Mouse (Mus musculus): ENCODE results near the gene Rab10. TPM values are rescaled to one million over a fixed set of nuclear protein-coding genes. Genes with fewer than 3 reads are reported as not detected.

Gene Rab10
- polyA plus RNA-seq, 1 experiment from 2014 or later, result 176 TPM

DNA sequence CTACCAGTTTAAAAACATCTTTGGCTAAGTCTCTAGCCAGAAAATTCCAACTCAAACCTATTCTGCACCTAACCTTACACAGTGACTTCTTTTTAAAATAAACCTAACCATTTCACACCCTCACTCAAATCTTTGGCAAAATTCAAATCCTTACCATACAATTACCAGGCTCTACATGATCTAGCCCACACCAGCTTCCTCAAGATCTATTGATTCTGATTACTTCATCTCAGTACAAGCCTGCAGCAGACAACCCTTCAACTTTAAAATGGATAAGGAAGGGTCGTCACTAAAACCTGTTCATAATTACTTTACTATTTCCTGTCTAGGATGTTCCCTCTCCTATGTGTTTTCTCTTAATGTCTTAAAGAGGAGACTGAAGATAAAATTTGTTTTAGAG is 23.9 kb downstream of the Rab10 start:
- Histone ChIP-seq H3K4me3 (replicated peaks; ENCODE audit: low read depth, low read length) (no peak overlapping the region), H3K4me2 (ENCODE audit: low read length) (no peak overlapping the region), H3K9me3 (ENCODE audit: control insufficient read depth, low read length) (peaks cover 18% of the 10 kb centered on the region), H3K9ac (replicated peaks; ENCODE audit: low read length) (no peak overlapping the region), H3K27me3 (ENCODE audit: control insufficient read depth, insufficient read depth, low read length) (no peaks in the 10 kb centered on the region), H3K27ac (replicated peaks; ENCODE audit: low read depth, low read length) (no peak overlapping the region), H3K4me1 (ENCODE audit: control insufficient read depth, insufficient read depth, low read length) (no peaks in the 10 kb centered on the region), H3K36me3 (ENCODE audit: control insufficient read depth, insufficient read depth, low read length) (peaks cover 4% of the 10 kb centered on the region)
- ATAC-seq (ENCODE audit: low FRiP score, low TSS enrichment) (no peak), DNase-seq (no peak)
- WGBS, result 82% methylated on average over 1 of the region's 1 CpGs

DNA sequence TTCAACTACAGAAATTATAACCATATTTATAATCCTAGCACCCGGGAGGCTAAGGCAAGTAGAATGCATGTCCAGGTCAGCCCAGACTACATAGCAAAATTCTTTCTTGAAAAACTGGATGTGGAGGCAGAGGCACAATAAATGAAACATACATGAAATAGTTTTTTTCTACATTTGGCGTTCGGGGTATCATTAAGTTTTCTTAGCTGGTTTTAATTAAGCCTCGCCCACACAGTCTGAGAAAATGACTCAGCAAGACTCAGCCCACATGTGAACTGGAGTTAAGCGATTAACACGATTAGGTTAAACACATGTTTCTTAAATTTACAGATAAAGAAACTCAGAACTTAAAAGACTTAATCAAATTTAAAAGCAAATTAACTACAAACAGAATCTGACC is 24.4 kb downstream of the Rab10 start:
- H3K27ac ChIP-seq (replicated peaks; ENCODE audit: low read depth, low read length), result no peak overlapping the region
- no peaks in the 10 kb centered on the region for H3K36me3 ChIP-seq (ENCODE audit: control insufficient read depth, insufficient read depth, low read length)
- no peak for DNase-seq
- H3K4me1 ChIP-seq (ENCODE audit: control insufficient read depth, insufficient read depth, low read length), result no peaks in the 10 kb centered on the region
- ATAC-seq (ENCODE audit: low FRiP score, low TSS enrichment), result no peak
- no peak overlapping the region for H3K9ac ChIP-seq (replicated peaks; ENCODE audit: low read length)
- H3K9me3 ChIP-seq (ENCODE audit: control insufficient read depth, low read length), result peaks cover 18% of the 10 kb centered on the region
- no peak overlapping the region for H3K4me3 ChIP-seq (replicated peaks; ENCODE audit: low read depth, low read length)
- 96% methylated on average over 6 of the region's 6 CpGs for WGBS
- H3K4me2 ChIP-seq (ENCODE audit: low read length), result no peak overlapping the region
- no peaks in the 10 kb centered on the region for H3K27me3 ChIP-seq (ENCODE audit: control insufficient read depth, insufficient read depth, low read length)

DNA sequence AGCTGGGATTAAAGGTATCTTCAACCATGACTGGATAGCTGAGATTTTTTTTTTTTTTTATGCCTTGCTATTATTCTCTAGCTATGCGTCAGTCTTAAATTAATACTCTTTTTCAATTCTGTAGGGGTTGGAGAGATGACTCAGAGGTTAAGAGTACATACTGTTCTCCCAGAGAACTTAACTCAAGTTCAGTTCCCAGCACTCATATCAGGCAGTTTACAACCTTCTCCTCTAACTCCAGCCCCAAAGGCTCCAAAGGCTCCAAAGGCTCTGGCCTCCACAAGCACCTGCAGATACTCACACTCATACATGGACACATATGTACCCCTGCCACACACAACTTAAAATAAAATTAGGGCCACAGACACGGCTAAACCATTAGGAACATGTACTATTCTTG is 25.3 kb downstream of the Rab10 start:
- no peak for DNase-seq
- H3K27me3 ChIP-seq (ENCODE audit: control insufficient read depth, insufficient read depth, low read length), result no peaks in the 10 kb centered on the region
- WGBS, result 91% methylated on average over 2 of the region's 2 CpGs
- no peak overlapping the region for H3K9ac ChIP-seq (replicated peaks; ENCODE audit: low read length)
- ATAC-seq (ENCODE audit: low FRiP score, low TSS enrichment), result no peak
- H3K4me2 ChIP-seq (ENCODE audit: low read length), result no peak overlapping the region
- no peaks in the 10 kb centered on the region for H3K4me1 ChIP-seq (ENCODE audit: control insufficient read depth, insufficient read depth, low read length)
- H3K9me3 ChIP-seq (ENCODE audit: control insufficient read depth, low read length), result peaks cover 18% of the 10 kb centered on the region
- H3K27ac ChIP-seq (replicated peaks; ENCODE audit: low read depth, low read length), result no peak overlapping the region
- no peak overlapping the region for H3K4me3 ChIP-seq (replicated peaks; ENCODE audit: low read depth, low read length)
- no peaks in the 10 kb centered on the region for H3K36me3 ChIP-seq (ENCODE audit: control insufficient read depth, insufficient read depth, low read length)

DNA sequence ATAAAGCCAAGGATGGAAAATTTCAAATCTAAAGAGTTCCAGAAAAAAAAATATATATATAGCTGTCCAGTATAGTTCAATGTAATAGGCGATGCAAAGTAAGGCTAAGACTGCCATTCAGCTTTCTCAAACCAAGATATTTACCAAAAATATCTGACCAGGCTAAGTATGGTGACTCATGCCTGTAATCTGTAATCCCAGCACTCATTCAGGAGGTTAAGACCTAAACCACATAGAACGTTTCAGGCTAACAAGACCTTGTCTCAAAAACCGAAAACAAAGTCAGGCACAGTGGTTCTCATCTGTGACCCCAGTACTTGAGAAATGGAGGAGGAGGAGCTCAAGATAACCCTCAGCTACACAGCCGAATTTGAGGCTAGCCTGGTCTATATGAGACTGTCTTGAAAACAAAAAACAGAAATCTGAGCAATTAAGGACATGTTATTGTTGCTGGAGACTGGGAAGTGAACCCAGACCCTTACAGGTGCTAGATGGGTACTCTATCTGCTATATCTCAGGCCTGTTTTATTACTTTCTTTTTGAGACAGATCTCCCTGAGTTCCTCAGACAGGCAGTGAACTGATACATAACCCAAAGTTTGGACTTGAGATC is 25.8 kb downstream of the Rab10 start:
- no peak overlapping the region for H3K9ac ChIP-seq (replicated peaks; ENCODE audit: low read length)
- DNase-seq, result no peak

DNA sequence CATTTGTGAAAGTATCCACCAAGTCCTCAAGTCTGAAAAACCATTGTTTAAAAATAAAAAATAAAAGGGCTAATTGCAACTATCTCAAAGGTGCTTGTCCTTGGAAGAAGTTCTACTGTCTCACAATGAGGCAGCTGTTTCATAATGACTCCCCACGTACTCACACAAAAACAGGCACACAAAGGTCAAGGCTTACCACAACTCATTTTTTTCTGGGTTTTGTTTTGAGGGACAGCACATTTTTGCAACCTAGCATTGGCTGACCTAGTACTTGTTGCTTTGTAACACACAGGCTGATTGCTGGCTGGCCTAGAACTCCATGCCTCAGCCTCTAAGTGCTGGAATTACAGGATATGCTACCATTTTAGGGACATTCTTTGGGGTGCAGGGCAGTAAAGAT is 26.8 kb downstream of the Rab10 start:
- 93% methylated on average over 1 of the region's 1 CpGs for WGBS
- no peak for ATAC-seq (ENCODE audit: low FRiP score, low TSS enrichment)
- no peak overlapping the region for H3K4me3 ChIP-seq (replicated peaks; ENCODE audit: low read depth, low read length)

More for the DNA sequence above, 25.8 kb downstream of the Rab10 start:
- Histone ChIP-seq H3K4me3 (replicated peaks; ENCODE audit: low read depth, low read length) (no peak overlapping the region), H3K4me2 (ENCODE audit: low read length) (no peak overlapping the region), H3K36me3 (ENCODE audit: control insufficient read depth, insufficient read depth, low read length) (no peaks in the 10 kb centered on the region), H3K4me1 (ENCODE audit: control insufficient read depth, insufficient read depth, low read length) (no peaks in the 10 kb centered on the region), H3K27me3 (ENCODE audit: control insufficient read depth, insufficient read depth, low read length) (no peaks in the 10 kb centered on the region), H3K9me3 (ENCODE audit: control insufficient read depth, low read length) (peaks cover 18% of the 10 kb centered on the region), H3K27ac (replicated peaks; ENCODE audit: low read depth, low read length) (no peak overlapping the region)
- no peak for ATAC-seq (ENCODE audit: low FRiP score, low TSS enrichment)
- 97% methylated on average over 4 of the region's 4 CpGs for WGBS

DNA sequence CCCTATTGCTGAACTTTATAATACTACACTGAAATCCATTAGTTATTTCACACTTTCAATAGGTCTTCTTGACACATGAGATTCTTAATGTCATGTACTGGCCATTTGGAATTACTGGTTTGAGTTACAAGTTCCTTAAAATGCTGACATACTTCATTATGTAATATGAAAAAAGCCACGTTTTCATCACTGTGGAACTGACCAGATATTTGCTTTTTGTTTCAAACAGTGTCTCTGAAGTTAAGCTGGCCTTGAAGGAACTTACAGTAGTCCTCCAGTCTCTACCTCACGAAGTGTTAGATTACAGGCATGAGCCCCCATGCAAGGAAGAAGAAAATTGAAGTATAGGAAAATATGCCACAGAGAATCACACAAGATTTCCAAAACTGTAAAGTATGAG is 27.2 kb downstream of the Rab10 start:
- H3K9ac ChIP-seq (replicated peaks; ENCODE audit: low read length), result no peak overlapping the region
- ATAC-seq (ENCODE audit: low FRiP score, low TSS enrichment) (no peak), DNase-seq (no peak)
- no peaks in the 10 kb centered on the region for H3K4me1 ChIP-seq (ENCODE audit: control insufficient read depth, insufficient read depth, low read length)
- WGBS, result 95% methylated on average over 2 of the region's 2 CpGs
- no peak overlapping the region for H3K4me2 ChIP-seq (ENCODE audit: low read length)
- no peaks in the 10 kb centered on the region for H3K27me3 ChIP-seq (ENCODE audit: control insufficient read depth, insufficient read depth, low read length)
- H3K4me3 ChIP-seq (replicated peaks; ENCODE audit: low read depth, low read length), result no peak overlapping the region
- no peak overlapping the region for H3K27ac ChIP-seq (replicated peaks; ENCODE audit: low read depth, low read length)
- H3K9me3 ChIP-seq (ENCODE audit: control insufficient read depth, low read length), result peaks cover 8% of the 10 kb centered on the region
- H3K36me3 ChIP-seq (ENCODE audit: control insufficient read depth, insufficient read depth, low read length), result no peaks in the 10 kb centered on the region

More for the DNA sequence above, 26.8 kb downstream of the Rab10 start:
- H3K27me3 ChIP-seq (ENCODE audit: control insufficient read depth, insufficient read depth, low read length), result no peaks in the 10 kb centered on the region
- no peak overlapping the region for H3K27ac ChIP-seq (replicated peaks; ENCODE audit: low read depth, low read length)
- H3K9ac ChIP-seq (replicated peaks; ENCODE audit: low read length), result no peak overlapping the region
- no peak overlapping the region for H3K4me2 ChIP-seq (ENCODE audit: low read length)
- no peaks in the 10 kb centered on the region for H3K36me3 ChIP-seq (ENCODE audit: control insufficient read depth, insufficient read depth, low read length)
- no peak for DNase-seq
- H3K4me1 ChIP-seq (ENCODE audit: control insufficient read depth, insufficient read depth, low read length), result no peaks in the 10 kb centered on the region
- H3K9me3 ChIP-seq (ENCODE audit: control insufficient read depth, low read length), result peaks cover 9% of the 10 kb centered on the region

DNA sequence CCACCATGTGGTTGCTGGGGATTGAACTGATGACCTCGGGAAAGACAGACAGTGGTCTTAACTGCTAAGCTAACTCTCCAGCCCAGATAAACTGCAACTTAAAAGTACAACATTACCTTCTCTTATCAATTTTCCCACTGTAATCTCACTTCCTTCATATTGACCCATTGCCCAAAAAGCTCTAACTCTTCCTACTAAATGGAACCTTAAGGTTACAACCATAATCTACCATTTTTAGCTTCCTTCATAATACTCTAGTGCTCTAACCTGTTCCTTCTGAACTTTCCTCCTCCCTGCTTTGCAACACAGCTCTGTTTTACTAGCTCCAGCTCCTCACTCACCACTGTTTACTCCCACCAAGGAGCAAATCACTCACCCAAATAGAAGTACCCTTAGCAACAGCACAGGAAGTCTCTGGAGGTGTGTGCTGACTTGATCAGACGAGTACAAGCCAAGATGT is 30.9 kb downstream of the Rab10 start:
- Histone ChIP-seq H3K36me3 (ENCODE audit: control insufficient read depth, insufficient read depth, low read length) (no peaks in the 10 kb centered on the region), H3K27me3 (ENCODE audit: control insufficient read depth, insufficient read depth, low read length) (no peaks in the 10 kb centered on the region), H3K4me2 (ENCODE audit: low read length) (no peak overlapping the region), H3K9ac (replicated peaks; ENCODE audit: low read length) (no peak overlapping the region), H3K4me3 (replicated peaks; ENCODE audit: low read depth, low read length) (no peak overlapping the region), H3K4me1 (ENCODE audit: control insufficient read depth, insufficient read depth, low read length) (no peaks in the 10 kb centered on the region), H3K27ac (replicated peaks; ENCODE audit: low read depth, low read length) (no peak overlapping the region), H3K9me3 (ENCODE audit: control insufficient read depth, low read length) (peaks cover 2% of the 10 kb centered on the region; the same call in 1 of the 2 replicates)
- no peak for ATAC-seq (ENCODE audit: low FRiP score, low TSS enrichment)
- DNase-seq, result no peak
- 93% methylated on average over 2 of the region's 2 CpGs for WGBS

DNA sequence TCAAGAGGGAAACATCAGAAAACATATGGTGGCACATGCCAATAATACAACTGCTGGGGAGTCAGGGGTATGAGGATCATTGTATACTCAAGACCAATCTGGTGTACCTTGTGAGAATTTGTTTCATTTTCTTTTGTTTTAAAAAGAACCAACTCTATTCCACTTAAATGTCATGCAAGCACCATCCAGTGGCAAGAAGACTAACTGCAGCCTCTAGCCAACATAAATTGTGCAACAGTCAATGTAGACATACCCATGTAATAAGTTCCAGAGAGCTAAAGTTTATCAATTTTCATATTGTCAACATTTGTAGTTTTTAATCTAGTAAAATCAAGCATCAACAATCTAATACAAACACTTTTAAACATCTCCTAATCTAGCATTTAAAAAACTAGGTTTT is 39.0 kb downstream of the Rab10 start:
- no peak overlapping the region for H3K4me2 ChIP-seq (ENCODE audit: low read length)
- no peaks in the 10 kb centered on the region for H3K4me1 ChIP-seq (ENCODE audit: control insufficient read depth, insufficient read depth, low read length)
- H3K9me3 ChIP-seq (ENCODE audit: control insufficient read depth, low read length), result no peaks in the 10 kb centered on the region; the same call in 1 of the 2 replicates
- no peak overlapping the region for H3K9ac ChIP-seq (replicated peaks; ENCODE audit: low read length)
- H3K27me3 ChIP-seq (ENCODE audit: control insufficient read depth, insufficient read depth, low read length), result no peaks in the 10 kb centered on the region
- no peaks in the 10 kb centered on the region for H3K36me3 ChIP-seq (ENCODE audit: control insufficient read depth, insufficient read depth, low read length)
- ATAC-seq (ENCODE audit: low FRiP score, low TSS enrichment), result no peak
- no peak overlapping the region for H3K27ac ChIP-seq (replicated peaks; ENCODE audit: low read depth, low read length)
- H3K4me3 ChIP-seq (replicated peaks; ENCODE audit: low read depth, low read length), result no peak overlapping the region
- DNase-seq, result no peak

DNA sequence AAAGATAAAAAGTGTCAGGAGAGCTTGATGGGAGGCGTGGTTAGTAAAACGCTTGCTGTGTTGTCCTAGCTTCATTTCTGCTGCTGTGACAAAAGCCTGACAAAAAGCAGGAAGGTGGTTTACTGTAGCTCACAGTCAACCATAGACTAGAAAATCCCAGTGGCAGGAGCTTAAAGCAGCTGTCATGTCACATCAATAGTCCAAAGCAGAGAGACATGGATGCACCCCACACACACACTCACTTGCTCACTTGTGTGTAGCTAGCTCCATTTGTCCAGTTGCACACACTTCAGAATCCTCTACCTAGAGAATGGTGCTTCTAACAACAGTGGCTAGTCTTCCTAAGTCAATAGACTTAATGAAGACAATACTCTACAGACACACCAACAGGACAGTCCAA is 42.4 kb downstream of the Rab10 start:
- no peak for ATAC-seq (ENCODE audit: low FRiP score, low TSS enrichment)
- 92% methylated on average over 2 of the region's 2 CpGs for WGBS
- H3K4me3 ChIP-seq (replicated peaks; ENCODE audit: low read depth, low read length), result no peak overlapping the region
- 0 out of 2 replicates have a peak, but pooled peaks cover 3% of the 10 kb centered on the region for H3K36me3 ChIP-seq (ENCODE audit: control insufficient read depth, insufficient read depth, low read length)
- no peaks in the 10 kb centered on the region for H3K4me1 ChIP-seq (ENCODE audit: control insufficient read depth, insufficient read depth, low read length)
- no peak for DNase-seq
- H3K4me2 ChIP-seq (ENCODE audit: low read length), result no peak overlapping the region
- no peaks in the 10 kb centered on the region for H3K27me3 ChIP-seq (ENCODE audit: control insufficient read depth, insufficient read depth, low read length)
- no peak overlapping the region for H3K27ac ChIP-seq (replicated peaks; ENCODE audit: low read depth, low read length)
- no peaks in the 10 kb centered on the region; the same call in 1 of the 2 replicates for H3K9me3 ChIP-seq (ENCODE audit: control insufficient read depth, low read length)
- no peak overlapping the region for H3K9ac ChIP-seq (replicated peaks; ENCODE audit: low read length)
